Mouse (Mus musculus): ENCODE results near the gene Gc. TPM values are rescaled to one million over a fixed set of nuclear protein-coding genes. Genes with fewer than 3 reads are reported as not detected.

Gene Gc
- polyA plus RNA-seq, 1 experiment from 2014 or later = not detected

DNA sequence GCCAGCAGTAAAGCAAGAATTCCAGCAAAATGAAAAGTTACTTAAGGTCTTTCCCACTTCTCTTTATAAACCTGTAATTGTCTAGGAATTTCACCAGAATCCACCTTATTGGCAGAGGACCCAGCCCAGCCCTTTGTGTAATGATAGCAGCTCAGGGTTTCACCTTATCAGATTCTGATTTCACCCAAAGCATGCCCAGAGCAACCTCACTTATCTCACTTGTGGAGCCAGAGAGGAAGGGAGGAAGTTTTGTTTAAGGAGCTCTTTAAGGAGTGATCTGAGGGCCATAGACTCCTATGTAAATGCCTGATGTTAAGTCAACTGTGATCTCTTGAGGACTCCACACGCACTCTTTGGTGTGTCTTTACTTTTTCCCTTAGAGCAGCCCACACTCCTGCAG is 67.3 kb downstream of the Gc start:
- H3K9me3 ChIP-seq (replicated peaks; ENCODE audit: control insufficient read depth, low read length) = no peaks in the 10 kb centered on the region; the same call in 1 of the 2 replicates
- no peak overlapping the region for H3K27ac ChIP-seq (ENCODE audit: low read depth, low read length)
- no peaks in the 10 kb centered on the region for H3K4me1 ChIP-seq (ENCODE audit: control insufficient read depth, insufficient read depth, low read length)
- H3K27me3 ChIP-seq (replicated peaks; ENCODE audit: control insufficient read depth, insufficient read depth, low read length) = no peaks in the 10 kb centered on the region
- no peak overlapping the region for H3K4me2 ChIP-seq (ENCODE audit: low read length)
- DNase-seq (ENCODE audit: low spot score) = no peak
- H3K36me3 ChIP-seq (ENCODE audit: control insufficient read depth, insufficient read depth, low read length) = no peaks in the 10 kb centered on the region
- WGBS = 62% methylated on average over 1 of the region's 1 CpGs
- no peak for ATAC-seq
- H3K4me3 ChIP-seq (ENCODE audit: low read depth, low read length) = no peak overlapping the region
- H3K9ac ChIP-seq (ENCODE audit: low read length) = no peak overlapping the region

GRCm38 (mm10) chr5:89384204-89384603 is 73.5 kb downstream of the Gc start:
- 48% methylated on average over 5 of the region's 5 CpGs for WGBS
- Histone ChIP-seq H3K4me2 (ENCODE audit: low read length) (no peak overlapping the region), H3K27ac (ENCODE audit: low read depth, low read length) (no peak overlapping the region), H3K4me1 (ENCODE audit: control insufficient read depth, insufficient read depth, low read length) (no peaks in the 10 kb centered on the region), H3K9me3 (replicated peaks; ENCODE audit: control insufficient read depth, low read length) (no peaks in the 10 kb centered on the region), H3K27me3 (replicated peaks; ENCODE audit: control insufficient read depth, insufficient read depth, low read length) (no peaks in the 10 kb centered on the region), H3K36me3 (ENCODE audit: control insufficient read depth, insufficient read depth, low read length) (no peaks in the 10 kb centered on the region), H3K9ac (ENCODE audit: low read length) (no peak overlapping the region), H3K4me3 (ENCODE audit: low read depth, low read length) (no peak overlapping the region)
- peak; percentile 82 for DNase-seq (ENCODE audit: low spot score)
- peak; percentile 80 for ATAC-seq

DNA sequence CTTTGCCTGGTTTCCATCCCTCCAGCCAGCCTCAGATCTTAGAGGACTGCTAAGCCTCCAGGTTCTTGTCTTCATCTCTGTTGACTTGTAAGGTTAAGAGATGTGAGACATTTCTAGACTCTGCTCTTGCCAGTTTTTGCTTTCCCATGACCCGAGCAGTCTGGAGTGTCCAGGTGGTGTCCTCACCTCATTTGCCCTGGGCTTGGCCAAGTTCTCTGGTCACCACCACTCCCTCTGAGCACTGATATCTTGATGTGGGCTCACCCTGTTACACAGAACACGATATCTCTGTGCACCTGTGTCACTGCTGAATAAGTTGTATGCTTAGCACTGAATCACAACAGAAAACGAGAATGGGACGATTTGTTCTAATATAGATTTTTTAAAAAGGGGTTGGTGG is 76.4 kb downstream of the Gc start:
- ATAC-seq = no peak
- 88% methylated on average over 4 of the region's 4 CpGs for WGBS

GRCm38 (mm10) chr5:89370140-89370539 is 87.6 kb downstream of the Gc start:
- H3K27me3 ChIP-seq (replicated peaks; ENCODE audit: control insufficient read depth, insufficient read depth, low read length) = no peaks in the 10 kb centered on the region
- H3K27ac ChIP-seq (ENCODE audit: low read depth, low read length) = no peak overlapping the region
- ATAC-seq (no peak), DNase-seq (ENCODE audit: low spot score) (no peak)
- no peaks in the 10 kb centered on the region for H3K36me3 ChIP-seq (ENCODE audit: control insufficient read depth, insufficient read depth, low read length)
- no peaks in the 10 kb centered on the region for H3K9me3 ChIP-seq (replicated peaks; ENCODE audit: control insufficient read depth, low read length)
- H3K9ac ChIP-seq (ENCODE audit: low read length) = no peak overlapping the region
- no peaks in the 10 kb centered on the region for H3K4me1 ChIP-seq (ENCODE audit: control insufficient read depth, insufficient read depth, low read length)
- WGBS = 25% methylated on average over 1 of the region's 1 CpGs
- H3K4me3 ChIP-seq (ENCODE audit: low read depth, low read length) = no peak overlapping the region
- no peak overlapping the region for H3K4me2 ChIP-seq (ENCODE audit: low read length)

More for the DNA sequence above, 76.4 kb downstream of the Gc start:
- no peaks in the 10 kb centered on the region for H3K9me3 ChIP-seq (replicated peaks; ENCODE audit: control insufficient read depth, low read length)
- H3K4me3 ChIP-seq (ENCODE audit: low read depth, low read length) = no peak overlapping the region
- H3K4me2 ChIP-seq (ENCODE audit: low read length) = no peak overlapping the region
- no peak overlapping the region for H3K27ac ChIP-seq (ENCODE audit: low read depth, low read length)
- no peaks in the 10 kb centered on the region for H3K27me3 ChIP-seq (replicated peaks; ENCODE audit: control insufficient read depth, insufficient read depth, low read length)
- no peaks in the 10 kb centered on the region for H3K4me1 ChIP-seq (ENCODE audit: control insufficient read depth, insufficient read depth, low read length)
- no peak overlapping the region for H3K9ac ChIP-seq (ENCODE audit: low read length)
- H3K36me3 ChIP-seq (ENCODE audit: control insufficient read depth, insufficient read depth, low read length) = no peaks in the 10 kb centered on the region
- no peak for DNase-seq (ENCODE audit: low spot score)

DNA sequence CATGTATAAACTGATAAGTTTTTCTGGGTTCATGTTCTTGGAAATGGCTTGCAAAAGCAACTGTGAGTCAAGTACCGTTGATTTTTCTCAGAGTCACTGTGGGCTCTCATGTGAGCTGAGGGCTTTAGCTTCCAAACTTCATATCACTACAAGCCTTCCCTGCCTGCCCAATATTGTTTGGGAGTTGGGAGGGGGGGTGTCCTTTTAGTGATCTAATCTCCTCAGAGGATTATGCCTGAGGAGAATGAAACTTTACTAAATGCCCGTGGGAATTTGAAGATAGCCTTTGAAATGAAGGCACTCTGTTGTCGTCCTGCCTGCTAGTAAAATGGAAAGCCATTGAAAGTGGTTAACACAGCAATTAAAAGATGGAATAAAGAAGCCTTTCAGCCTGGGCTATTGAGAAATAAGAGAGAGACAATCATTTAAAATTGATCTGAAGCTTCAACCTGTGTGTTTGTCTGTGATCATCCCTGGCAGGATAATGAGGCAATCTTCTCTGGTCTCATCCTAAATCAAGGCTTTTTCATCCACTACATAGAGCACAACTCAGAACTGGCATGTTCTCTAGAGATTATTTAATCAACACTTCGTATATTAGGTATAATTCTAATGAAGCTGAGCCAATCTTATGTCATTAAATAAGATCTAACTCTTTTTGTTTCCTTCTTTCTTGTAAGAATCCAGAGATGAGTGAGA is 89.5 kb downstream of the Gc start:
- no peaks in the 10 kb centered on the region for H3K9me3 ChIP-seq (replicated peaks; ENCODE audit: control insufficient read depth, low read length)
- H3K4me3 ChIP-seq (ENCODE audit: low read depth, low read length) = no peak overlapping the region
- 0 out of 2 replicates have a peak, but pooled peaks have one; percentile 20 for ATAC-seq
- no peaks in the 10 kb centered on the region for H3K4me1 ChIP-seq (ENCODE audit: control insufficient read depth, insufficient read depth, low read length)
- H3K36me3 ChIP-seq (ENCODE audit: control insufficient read depth, insufficient read depth, low read length) = no peaks in the 10 kb centered on the region
- no peaks in the 10 kb centered on the region for H3K27me3 ChIP-seq (replicated peaks; ENCODE audit: control insufficient read depth, insufficient read depth, low read length)
- no peak overlapping the region for H3K4me2 ChIP-seq (ENCODE audit: low read length)
- no peak overlapping the region for H3K9ac ChIP-seq (ENCODE audit: low read length)
- DNase-seq (ENCODE audit: low spot score) = no peak
- 16% methylated on average over 4 of the region's 4 CpGs for WGBS
- H3K27ac ChIP-seq (ENCODE audit: low read depth, low read length) = no peak overlapping the region

Other genes starting within 250 kb of the Gc start
- 0.10 TPM in 1 of 2 replicates, not detected in the other for gene Npffr2, start 69.5 kb upstream of the Gc start, polyA plus RNA-seq (2014; fragmentation: Nextera tagmentation; extraction: Ambion mirVana)